Mouse (Mus musculus): ENCODE measurements around the gene C530008M17Rik. TPM values are rescaled to one million over a fixed set of nuclear protein-coding genes. Genes with fewer than 3 reads are reported as not detected.

C530008M17Rik gene
- polyA plus RNA-seq, 1 experiment from 2014 or later = 25.2 TPM

GRCm38 (mm10) chr5:76649897-76650296 lies 6.4 kb upstream of the C530008M17Rik start:
- H3K27ac ChIP-seq = no peak overlapping the region
- peaks cover 5% of the 10 kb centered on the region for H3K36me3 ChIP-seq
- no peaks in the 10 kb centered on the region for H3K9me3 ChIP-seq (replicated peaks)
- DNase-seq (ENCODE audit: low spot score) = no peak
- WGBS = 78% methylated on average over 4 of the region's 4 CpGs
- H3K4me1 ChIP-seq = no peaks in the 10 kb centered on the region
- H3K27me3 ChIP-seq (ENCODE audit: low read depth, poor library complexity, severe bottlenecking) = no peaks in the 10 kb centered on the region
- H3K4me3 ChIP-seq = no peak overlapping the region

DNA sequence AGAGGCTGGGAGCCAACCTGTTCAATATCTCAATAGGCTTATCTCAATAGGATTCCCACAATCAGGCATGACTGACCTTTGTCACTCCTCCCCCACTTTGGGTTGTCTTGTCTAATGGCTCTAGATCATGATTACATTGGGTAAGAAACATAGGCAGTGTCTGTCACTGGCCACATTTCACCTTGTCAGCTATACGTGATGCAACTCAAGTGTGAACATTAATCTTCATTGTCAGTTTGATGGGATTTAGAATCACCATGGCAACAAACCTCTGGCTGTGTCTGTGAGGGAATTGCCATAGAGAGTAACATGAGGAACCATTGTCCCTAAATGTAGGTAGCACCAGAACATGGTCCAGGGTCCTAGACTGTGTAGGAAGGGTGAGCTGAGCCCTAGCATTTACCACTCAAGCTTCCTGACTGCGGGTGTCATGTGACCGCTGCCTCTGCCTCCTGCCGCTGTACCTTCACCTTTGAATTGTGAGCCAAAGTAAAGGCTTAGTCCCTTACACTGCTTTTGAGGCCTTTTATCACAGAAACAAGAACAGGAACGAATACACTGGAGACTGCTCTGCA lies 5.1 kb upstream of the C530008M17Rik start:
- 80% methylated on average over 5 of the region's 5 CpGs for WGBS

GRCm38 (mm10) chr5:76657245-76658083 lies 1.2 kb downstream of the C530008M17Rik start:
- Histone ChIP-seq H3K9me3 (replicated peaks) (no peaks in the 10 kb centered on the region), H3K27me3 (ENCODE audit: low read depth, poor library complexity, severe bottlenecking) (peaks cover 9% of the 10 kb centered on the region; the same call in 1 of the 2 replicates), H3K4me3 (peak overlapping the region; percentile 91), H3K36me3 (no peaks in the 10 kb centered on the region), H3K4me1 (peaks cover 30% of the 10 kb centered on the region), H3K27ac (peak overlapping the region; percentile 98)
- peak; percentile 87 for DNase-seq (ENCODE audit: low spot score)
- under 1% methylated on average over 80 of the region's 80 CpGs for WGBS

More for the DNA sequence above, 5.1 kb upstream of the C530008M17Rik start:
- Histone ChIP-seq H3K4me3 (no peak overlapping the region), H3K27me3 (ENCODE audit: low read depth, poor library complexity, severe bottlenecking) (0 out of 2 replicates have a peak, but pooled peaks cover 5% of the 10 kb centered on the region), H3K27ac (no peak overlapping the region), H3K36me3 (no peaks in the 10 kb centered on the region; the same call in 1 of the 2 replicates), H3K4me1 (no peaks in the 10 kb centered on the region), H3K9me3 (replicated peaks) (no peaks in the 10 kb centered on the region)
- no peak for DNase-seq (ENCODE audit: low spot score)

- 2% methylated on average over 38 of the region's 38 CpGs for WGBS
- Histone ChIP-seq H3K27ac (peak overlapping the region; percentile 98), H3K27me3 (ENCODE audit: low read depth, poor library complexity, severe bottlenecking) (peaks cover 9% of the 10 kb centered on the region; the same call in 1 of the 2 replicates), H3K4me3 (peak overlapping the region; percentile 91), H3K36me3 (no peaks in the 10 kb centered on the region), H3K9me3 (replicated peaks) (no peaks in the 10 kb centered on the region), H3K4me1 (peaks cover 30% of the 10 kb centered on the region)
- peak; percentile 81 for DNase-seq (ENCODE audit: low spot score)
Measured at GRCm38 (mm10) chr5:76658084-76658934, 2.0 kb downstream of the C530008M17Rik start.

GRCm38 (mm10) chr5:76659958-76660635 lies 3.8 kb downstream of the C530008M17Rik start:
- Histone ChIP-seq H3K4me1 (peaks cover 35% of the 10 kb centered on the region), H3K27ac (no peak overlapping the region), H3K4me3 (no peak overlapping the region), H3K27me3 (ENCODE audit: low read depth, poor library complexity, severe bottlenecking) (peaks cover 9% of the 10 kb centered on the region; the same call in 1 of the 2 replicates), H3K36me3 (no peaks in the 10 kb centered on the region), H3K9me3 (replicated peaks) (no peaks in the 10 kb centered on the region)
- no peak for DNase-seq (ENCODE audit: low spot score)
- WGBS = 89% methylated on average over 8 of the region's 8 CpGs

DNA sequence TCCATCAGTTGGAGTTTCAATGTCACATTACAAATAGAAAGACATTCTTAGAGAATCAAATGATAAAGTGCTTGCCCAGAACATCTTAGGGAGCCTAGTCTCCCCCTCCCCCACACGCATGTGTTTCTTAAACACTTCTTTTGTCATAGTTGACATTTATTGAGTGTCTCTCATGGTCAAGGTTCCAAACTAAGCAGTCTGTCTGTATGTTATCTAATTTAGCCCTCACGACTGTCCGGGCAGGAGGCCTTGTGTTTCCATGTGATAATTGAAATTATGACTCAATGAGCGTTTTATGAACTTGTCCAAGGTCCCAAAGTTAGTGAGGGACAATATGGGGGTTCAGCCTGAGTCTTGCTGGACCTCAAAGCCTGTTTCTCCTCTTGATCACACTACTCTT lies 5.0 kb downstream of the C530008M17Rik start:
- H3K27ac ChIP-seq = no peak overlapping the region

DNA sequence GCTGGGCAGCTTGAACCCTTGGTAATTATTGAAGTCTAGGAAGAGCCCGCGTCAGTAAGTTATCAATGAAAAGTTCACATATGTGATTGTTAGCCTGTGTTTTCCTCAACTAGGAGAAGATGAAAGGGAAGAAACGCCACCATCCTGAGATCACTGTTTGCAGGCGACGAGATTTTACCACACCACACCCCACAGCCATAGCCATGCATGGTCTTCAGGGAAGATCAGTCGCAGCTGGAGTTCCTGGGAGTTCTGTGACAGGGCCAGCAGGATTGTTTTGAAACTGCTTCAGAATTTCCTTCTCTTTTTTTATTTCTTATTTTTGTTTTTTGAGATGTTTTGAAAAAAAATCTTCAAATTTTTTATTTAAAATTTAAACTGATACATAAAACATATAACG lies 8.6 kb downstream of the C530008M17Rik start:
- 62% methylated on average over 7 of the region's 7 CpGs for WGBS
- no peaks in the 10 kb centered on the region for H3K27me3 ChIP-seq (ENCODE audit: low read depth, poor library complexity, severe bottlenecking)

More for the DNA sequence above, 5.0 kb downstream of the C530008M17Rik start:
- 68% methylated on average over 4 of the region's 4 CpGs for WGBS
- peaks cover 4% of the 10 kb centered on the region; the same call in 1 of the 2 replicates for H3K27me3 ChIP-seq (ENCODE audit: low read depth, poor library complexity, severe bottlenecking)
- no peaks in the 10 kb centered on the region for H3K9me3 ChIP-seq (replicated peaks)
- H3K4me3 ChIP-seq = no peak overlapping the region
- H3K4me1 ChIP-seq = peaks cover 45% of the 10 kb centered on the region
- no peaks in the 10 kb centered on the region for H3K36me3 ChIP-seq
- DNase-seq (ENCODE audit: low spot score) = no peak

GRCm38 (mm10) chr5:76665421-76665820 lies 9.1 kb downstream of the C530008M17Rik start:
- Histone ChIP-seq H3K27me3 (ENCODE audit: low read depth, poor library complexity, severe bottlenecking) (no peaks in the 10 kb centered on the region), H3K4me3 (no peak overlapping the region), H3K36me3 (peaks cover 5% of the 10 kb centered on the region; the same call in 1 of the 2 replicates), H3K9me3 (replicated peaks) (no peaks in the 10 kb centered on the region), H3K4me1 (peaks cover 42% of the 10 kb centered on the region), H3K27ac (no peak overlapping the region)
- 16% methylated on average over 7 of the region's 7 CpGs for WGBS
- peak; percentile 58 for DNase-seq (ENCODE audit: low spot score)

More for the DNA sequence above, 8.6 kb downstream of the C530008M17Rik start:
- no peak overlapping the region for H3K4me3 ChIP-seq
- peaks cover 5% of the 10 kb centered on the region; the same call in 1 of the 2 replicates for H3K36me3 ChIP-seq
- H3K9me3 ChIP-seq (replicated peaks) = no peaks in the 10 kb centered on the region
- H3K27ac ChIP-seq = no peak overlapping the region
- no peak for DNase-seq (ENCODE audit: low spot score)
- peaks cover 42% of the 10 kb centered on the region for H3K4me1 ChIP-seq

- Histone ChIP-seq H3K36me3 (peaks cover 6% of the 10 kb centered on the region; the same call in 1 of the 2 replicates), H3K27ac (no peak overlapping the region), H3K4me3 (no peak overlapping the region), H3K9me3 (replicated peaks) (no peaks in the 10 kb centered on the region), H3K27me3 (ENCODE audit: low read depth, poor library complexity, severe bottlenecking) (no peaks in the 10 kb centered on the region), H3K4me1 (peaks cover 37% of the 10 kb centered on the region)
- 73% methylated on average over 6 of the region's 6 CpGs for WGBS
- DNase-seq (ENCODE audit: low spot score) = no peak
Measured at GRCm38 (mm10) chr5:76666026-76666756, 9.9 kb downstream of the C530008M17Rik start.

DNA sequence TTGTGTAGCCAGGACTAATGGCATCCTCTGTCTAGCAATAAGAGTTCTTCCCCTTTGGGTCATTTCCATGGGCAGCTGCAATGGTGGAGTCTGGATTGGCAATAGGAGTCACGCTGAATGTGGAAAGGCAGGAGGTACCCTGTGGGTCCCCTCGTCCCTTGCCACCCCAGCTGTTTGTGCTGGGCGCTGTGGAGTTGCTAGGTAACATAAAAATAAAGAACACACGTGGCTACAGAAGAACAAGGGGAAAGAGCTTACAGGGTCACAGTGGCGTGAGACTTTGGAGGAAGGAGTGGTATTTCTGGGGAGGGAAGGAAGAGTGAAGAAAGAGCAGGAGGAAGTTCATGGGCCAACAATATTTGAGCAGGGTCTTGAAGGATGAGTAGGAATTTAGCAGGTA lies 11.8 kb downstream of the C530008M17Rik start:
- Histone ChIP-seq H3K36me3 (peaks cover 14% of the 10 kb centered on the region; the same call in 1 of the 2 replicates), H3K27ac (peak overlapping the region; percentile 36; the same call in 1 of the 2 replicates), H3K9me3 (replicated peaks) (no peaks in the 10 kb centered on the region), H3K4me1 (peaks cover 30% of the 10 kb centered on the region), H3K27me3 (ENCODE audit: low read depth, poor library complexity, severe bottlenecking) (no peaks in the 10 kb centered on the region), H3K4me3 (no peak overlapping the region)
- WGBS = 80% methylated on average over 5 of the region's 5 CpGs
- DNase-seq (ENCODE audit: low spot score) = no peak

GRCm38 (mm10) chr5:76668547-76668946 lies 12.2 kb downstream of the C530008M17Rik start:
- 51% methylated on average over 5 of the region's 5 CpGs for WGBS
- no peak for DNase-seq (ENCODE audit: low spot score)

More at GRCm38 (mm10) chr5:76668547-76668946, 12.2 kb downstream of the C530008M17Rik start:
- peaks cover 30% of the 10 kb centered on the region for H3K4me1 ChIP-seq
- H3K4me3 ChIP-seq = no peak overlapping the region
- H3K27me3 ChIP-seq (ENCODE audit: low read depth, poor library complexity, severe bottlenecking) = no peaks in the 10 kb centered on the region
- no peak overlapping the region for H3K27ac ChIP-seq
- H3K9me3 ChIP-seq (replicated peaks) = no peaks in the 10 kb centered on the region
- peaks cover 15% of the 10 kb centered on the region; the same call in 1 of the 2 replicates for H3K36me3 ChIP-seq
